8 mouse cellular contexts compared by ENCODE assay signal in the genomic region with DNA sequence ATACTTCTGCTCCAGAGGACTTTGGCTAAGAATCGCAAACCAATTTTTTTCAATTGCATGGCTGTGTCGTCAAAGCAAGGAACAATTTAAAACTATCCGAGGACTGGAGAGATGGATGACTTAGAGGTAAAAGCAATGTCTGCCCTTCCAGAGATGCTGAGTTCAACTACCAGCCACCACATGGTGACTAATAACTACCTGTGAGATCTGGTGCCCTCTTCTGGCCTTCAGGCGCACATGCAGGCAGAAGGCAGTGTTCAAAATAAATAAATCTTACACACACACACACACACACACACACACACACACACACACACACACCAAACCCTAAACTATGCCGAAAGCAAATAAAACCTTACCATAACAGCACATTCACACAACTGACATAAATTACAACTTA.
A peak's percentile ranks its signal among the peaks of the same experiment; 100 is the strongest.
DNase-seq lines count a peak whose midpoint lies in the region; ATAC-seq and TF ChIP-seq lines count a peak whose summit lies in the region.

No protein-coding gene starts in this region.

- no peak for ATAC-seq in forebrain, postnatal 0 days
- no peak for ATAC-seq in forebrain, embryonic 13.5 days
- no peak for ATAC-seq in midbrain, embryonic 16.5 days

- H3K9ac ChIP-seq in forebrain, postnatal 0 days = no peak overlapping the region
- H3K9ac ChIP-seq in forebrain, embryonic 13.5 days = no peak overlapping the region
- H3K9ac ChIP-seq in midbrain, embryonic 16.5 days (ENCODE audit: low read depth, low read length) = no peak overlapping the region

- peak; percentile 41 for TF ChIP-seq CTCF in forebrain, postnatal 0 days (IDR thresholded peaks at IDR 0.05; ENCODE audit: low read depth)
- TF ChIP-seq CTCF in thymus, adult 2 months (IDR thresholded peaks at IDR 0.05; ENCODE audit: borderline replicate concordance, control insufficient read depth, extremely low read depth, insufficient read depth, low read length, poor library complexity) = no peak
- TF ChIP-seq CTCF in embryonic fibroblast, embryonic 13.5 days (IDR thresholded peaks at IDR 0.05; ENCODE audit: borderline replicate concordance, insufficient read depth, low read length) = peak; percentile 42; the same call in 1 of the 2 replicates

- no peak for TF ChIP-seq POLR2A in thymus, adult 2 months (IDR thresholded peaks at IDR 0.05; ENCODE audit: control insufficient read depth, extremely low read depth, insufficient read depth, low read length, poor library complexity)
- TF ChIP-seq POLR2A in embryonic fibroblast, embryonic 13.5 days (IDR thresholded peaks at IDR 0.05; ENCODE audit: low read depth, low read length) = no peak

- no peaks in the 10 kb centered on the region for H3K9me3 ChIP-seq in forebrain, postnatal 0 days (ENCODE audit: low read length)
- no peaks in the 10 kb centered on the region for H3K9me3 ChIP-seq in forebrain, embryonic 13.5 days (replicated peaks)
- H3K9me3 ChIP-seq in midbrain, embryonic 16.5 days (replicated peaks; ENCODE audit: control insufficient read depth, low read length, poor library complexity, severe bottlenecking) = no peaks in the 10 kb centered on the region

- no peak overlapping the region for H3K4me3 ChIP-seq in forebrain, postnatal 0 days (ENCODE audit: low read depth, low read length)
- H3K4me3 ChIP-seq in forebrain, embryonic 13.5 days = no peak overlapping the region
- no peak overlapping the region for H3K4me3 ChIP-seq in thymus, adult 2 months (ENCODE audit: control insufficient read depth, insufficient read depth, low read length)
- H3K4me3 ChIP-seq in embryonic fibroblast, embryonic 13.5 days (ENCODE audit: insufficient read depth, low read length) = no peak overlapping the region
- H3K4me3 ChIP-seq in midbrain, embryonic 16.5 days (ENCODE audit: low read depth, low read length) = no peak overlapping the region

- WGBS in forebrain, postnatal 0 days = 85% methylated on average over 5 of the region's 5 CpGs
- 90% methylated on average over 5 of the region's 5 CpGs for WGBS in forebrain, embryonic 13.5 days
- 100% methylated on average over 5 of the region's 5 CpGs for WGBS in thymus, adult 2 months
- 91% methylated on average over 5 of the region's 5 CpGs for WGBS in midbrain, embryonic 16.5 days

- no peak overlapping the region for H3K27ac ChIP-seq in forebrain, postnatal 0 days (ENCODE audit: low read depth, low read length)
- H3K27ac ChIP-seq in forebrain, embryonic 13.5 days = no peak overlapping the region
- no peak overlapping the region for H3K27ac ChIP-seq in thymus, adult 2 months (ENCODE audit: control insufficient read depth, insufficient read depth, low read length)
- no peak overlapping the region for H3K27ac ChIP-seq in embryonic fibroblast, embryonic 13.5 days (ENCODE audit: insufficient read depth, low read length)
- no peak overlapping the region for H3K27ac ChIP-seq in midbrain, embryonic 16.5 days (ENCODE audit: low read length)

- DNase-seq in forebrain, postnatal 0 days = peak; percentile 3
- DNase-seq in thymus, adult 2 months = peak; percentile 6
- no peak for DNase-seq in thymus, adult 18-20 months
- DNase-seq in naive thymus-derived CD4-positive, alpha-beta T cell, adult 2 months (ENCODE audit: low read depth) = peak; percentile 46
- no peak for DNase-seq in right cerebral cortex, adult 18-20 months

- no peak overlapping the region for H3K4me2 ChIP-seq in forebrain, postnatal 0 days (ENCODE audit: low read depth)
- H3K4me2 ChIP-seq in forebrain, embryonic 13.5 days = no peak overlapping the region
- no peak overlapping the region for H3K4me2 ChIP-seq in midbrain, embryonic 16.5 days (ENCODE audit: low read length)

- no peaks in the 10 kb centered on the region for H3K27me3 ChIP-seq in forebrain, postnatal 0 days (ENCODE audit: insufficient read depth, low read length)
- H3K27me3 ChIP-seq in forebrain, embryonic 13.5 days = no peaks in the 10 kb centered on the region
- H3K27me3 ChIP-seq in thymus, adult 2 months (ENCODE audit: control insufficient read depth, insufficient read depth, low read length) = no peaks in the 10 kb centered on the region
- no peaks in the 10 kb centered on the region for H3K27me3 ChIP-seq in midbrain, embryonic 16.5 days (ENCODE audit: control insufficient read depth, insufficient read depth, low read depth, low read length)

- peaks cover 4% of the 10 kb centered on the region; the same call in 1 of the 2 replicates for H3K36me3 ChIP-seq in forebrain, postnatal 0 days (ENCODE audit: insufficient read depth)
- H3K36me3 ChIP-seq in forebrain, embryonic 13.5 days (ENCODE audit: poor library complexity, severe bottlenecking) = peaks cover 7% of the 10 kb centered on the region; the same call in 1 of the 2 replicates
- peaks cover 7% of the 10 kb centered on the region; the same call in 1 of the 2 replicates for H3K36me3 ChIP-seq in thymus, adult 2 months (ENCODE audit: control insufficient read depth, insufficient read depth, low read length)
- peaks cover 2% of the 10 kb centered on the region; the same call in 1 of the 2 replicates for H3K36me3 ChIP-seq in midbrain, embryonic 16.5 days (ENCODE audit: control insufficient read depth, insufficient read depth, low read length)

- no peaks in the 10 kb centered on the region for H3K4me1 ChIP-seq in forebrain, postnatal 0 days (ENCODE audit: insufficient read depth)
- H3K4me1 ChIP-seq in forebrain, embryonic 13.5 days = no peaks in the 10 kb centered on the region
- H3K4me1 ChIP-seq in thymus, adult 2 months (replicated peaks; ENCODE audit: control insufficient read depth, insufficient read depth, low read length) = no peaks in the 10 kb centered on the region
- no peaks in the 10 kb centered on the region for H3K4me1 ChIP-seq in embryonic fibroblast, embryonic 13.5 days (ENCODE audit: control insufficient read depth, insufficient read depth, low read length)
- no peaks in the 10 kb centered on the region for H3K4me1 ChIP-seq in midbrain, embryonic 16.5 days (ENCODE audit: control insufficient read depth, insufficient read depth, low read length)

Comparison
In these comparisons a context has a peak if more than half of its experiments do, and no peak if none do; other contexts are left out.
1. DNase-seq: peak in forebrain, postnatal 0 days (single experiment), thymus, adult 2 months (single experiment) and naive thymus-derived CD4-positive, alpha-beta T cell, adult 2 months (single experiment); none in thymus, adult 18-20 months (0 of 2) and right cerebral cortex, adult 18-20 months (single experiment).